Mouse (Mus musculus) neural tube, embryonic 14.5 days (tissue): ENCODE data around the gene Chrnb2. TPM values are rescaled to one million over a fixed set of nuclear protein-coding genes. Genes with fewer than 3 reads are reported as not detected.
A peak's percentile ranks its signal among the peaks of the same experiment; 100 is the strongest.

Source experiments
- ATAC-seq: fragments of 200-750 bp; cut with Nextera tagmentation; 2 replicates; pipeline ENCODE4 v1.8.0; 2017; ENCODE audit warnings: low read depth, mild to moderate bottlenecking, moderate TSS enrichment, moderate library complexity
- H3K27ac ChIP-seq: fragments of 300-500 bp; sonication (generic); 2 replicates; pipeline ENCODE4 v1.5.1; 2014; ENCODE audit warnings: low read depth, mild to moderate bottlenecking, control low read depth, low read length, moderate library complexity, mixed read lengths
- H3K27me3 ChIP-seq: fragments of 300-500 bp; sonication (generic); 2 replicates; pipeline ENCODE4 v1.6.1; 2014; ENCODE audit warnings: low read length; ENCODE audit not compliant: control insufficient read depth, insufficient read depth
- H3K36me3 ChIP-seq: fragments of 300-500 bp; sonication (generic); 2 replicates; pipeline ENCODE4 v1.6.1; 2014; ENCODE audit warnings: low read length, mixed read lengths; ENCODE audit not compliant: control insufficient read depth, insufficient read depth
- H3K4me1 ChIP-seq: fragments of 300-500 bp; sonication (generic); 2 replicates; pipeline ENCODE4 v1.6.1; 2014; ENCODE audit warnings: low read length; ENCODE audit not compliant: control insufficient read depth, insufficient read depth
- H3K4me2 ChIP-seq: fragments of 300-500 bp; sonication (generic); 2 replicates; pipeline ENCODE4 v1.6.1; 2014; ENCODE audit warnings: mild to moderate bottlenecking, low read depth, low read length, control low read depth
- H3K4me3 ChIP-seq: fragments of 300-500 bp; sonication (generic); 2 replicates; pipeline ENCODE4 v1.5.1; 2014; ENCODE audit warnings: low read depth, low read length, control low read depth, mixed read lengths
- H3K9ac ChIP-seq: fragments of 300-500 bp; sonication (generic); replicated peaks from 2 replicates; pipeline ENCODE4 v1.6.1; 2014; ENCODE audit warnings: low read depth, mild to moderate bottlenecking, control low read depth, low read length, mixed read lengths
- H3K9me3 ChIP-seq: fragments of 300-500 bp; sonication (generic); 2 replicates; pipeline ENCODE4 v1.6.1; 2016; ENCODE audit warnings: low read length; ENCODE audit not compliant: control insufficient read depth
- WGBS: fragments of 180-500 bp; shearing (Covaris S2); extraction: QIAGEN DNeasy Blood & Tissue Kit; methylation state at CpG from one replicate; pipeline ENCODE4 v1.1.7; 2014; 5-methylcytosine and 5-hydroxymethylcytosine counted together
- polyA plus RNA-seq: library from polyadenylated mRNA; unstranded; fragments of >200 nt; fragmentation: Nextera tagmentation; extraction: Ambion mirVana; gene quantifications from 2 replicates; pipeline ENCODE4 v1.2.1, GENCODE M21; 2014

The Chrnb2 gene
- polyA plus RNA-seq, 1 experiment from 2014 or later = 24.5 TPM

DNA sequence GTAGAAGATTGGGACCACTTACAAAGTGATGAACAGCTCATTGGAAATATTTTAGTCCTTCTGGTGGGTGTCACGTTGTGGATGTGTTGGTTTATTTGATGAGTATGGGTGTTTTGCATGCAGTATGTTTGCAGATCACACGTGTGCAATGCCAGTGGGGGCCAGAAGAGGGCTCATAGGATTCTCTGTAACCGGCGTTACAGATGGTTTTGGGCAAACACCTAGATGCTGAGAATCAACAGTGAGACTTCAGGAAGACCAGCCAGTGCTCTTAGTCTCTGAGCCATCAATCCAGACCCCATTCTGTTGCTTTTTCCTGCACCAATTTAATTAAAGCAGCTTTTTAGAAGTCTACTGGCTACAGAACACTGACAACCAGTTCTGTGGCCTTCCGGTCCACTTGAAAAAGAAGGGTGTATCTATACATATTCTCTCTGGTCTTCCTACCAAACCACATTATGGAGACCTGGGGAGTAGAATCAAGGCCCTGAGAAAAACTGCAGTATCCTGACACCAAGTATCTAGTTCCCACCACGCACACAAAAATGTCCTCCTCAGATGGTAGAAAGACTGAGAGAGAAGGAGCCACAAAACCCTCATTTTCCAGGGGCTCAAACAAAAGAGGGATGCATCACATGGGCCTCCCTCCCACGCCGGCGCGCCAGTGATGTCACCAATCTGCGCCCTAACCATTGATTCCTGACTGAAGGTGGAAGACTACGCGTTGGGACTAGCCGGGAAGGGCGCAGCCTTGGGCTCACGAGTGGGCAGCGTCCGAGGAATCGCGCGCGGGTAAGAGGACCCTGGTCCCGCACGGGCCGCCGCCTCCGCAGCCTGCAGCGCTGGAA lies 49.8 kb downstream of the Chrnb2 start, which contains the start of gene Adar:
TSS of gene Adar (plus strand) at position 664 of the 848 bp plus-strand sequence.
- no peaks in the 10 kb centered on the region for H3K9me3 ChIP-seq
- peak within 1 kb of the TSS; percentile 92 for H3K4me3 ChIP-seq
- WGBS = 5% methylated on average over 28 of the region's 28 CpGs
- no peaks in the 10 kb centered on the region for H3K36me3 ChIP-seq
- H3K4me2 ChIP-seq = peak within 1 kb of the TSS; percentile 81
- H3K27ac ChIP-seq = peak within 1 kb of the TSS; percentile 95
- peak; percentile 93 for ATAC-seq
- H3K27me3 ChIP-seq = peaks cover 4% of the 10 kb centered on the region; the same call in 1 of the 2 replicates
- peaks cover 15% of the 10 kb centered on the region; the same call in 1 of the 2 replicates for H3K4me1 ChIP-seq
- peak within 1 kb of the TSS; percentile 96 for H3K9ac ChIP-seq

GRCm38 (mm10) chr3:89704064-89704463 lies 60.4 kb downstream of the Chrnb2 start:
- no peak overlapping the region for H3K4me3 ChIP-seq
- no peaks in the 10 kb centered on the region for H3K9me3 ChIP-seq
- H3K4me1 ChIP-seq = no peaks in the 10 kb centered on the region
- H3K27ac ChIP-seq = no peak overlapping the region
- H3K9ac ChIP-seq = no peak overlapping the region
- no peaks in the 10 kb centered on the region for H3K36me3 ChIP-seq
- ATAC-seq = no peak
- H3K27me3 ChIP-seq = no peaks in the 10 kb centered on the region
- H3K4me2 ChIP-seq = no peak overlapping the region
- WGBS = 82% methylated on average over 6 of the region's 6 CpGs

- no peak overlapping the region for H3K27ac ChIP-seq
These were observed 60.8 kb downstream of the Chrnb2 start for GRCm38 (mm10) chr3:89703596-89703995.

DNA sequence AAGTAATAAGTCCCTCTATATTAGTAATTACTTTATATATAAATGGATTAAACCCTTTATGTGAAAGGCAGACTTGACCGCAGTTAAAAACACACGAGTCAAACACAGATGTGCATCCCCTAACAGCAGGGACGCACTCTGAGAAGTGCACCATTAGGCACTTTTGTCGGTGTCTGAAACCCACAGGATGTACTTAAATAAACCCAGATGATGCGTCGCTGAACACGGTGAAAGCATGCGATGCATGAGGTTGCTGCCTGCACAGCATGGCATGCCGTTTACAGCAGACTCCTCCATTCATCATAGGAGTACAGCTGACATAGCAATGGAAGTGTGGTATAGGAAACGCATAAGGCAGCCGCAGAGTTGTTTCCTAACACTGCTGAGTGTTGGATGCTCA lies 64.0 kb downstream of the Chrnb2 start:
- Histone ChIP-seq H3K4me1 (no peaks in the 10 kb centered on the region), H3K4me3 (no peak overlapping the region), H3K27me3 (no peaks in the 10 kb centered on the region), H3K4me2 (no peak overlapping the region), H3K9me3 (no peaks in the 10 kb centered on the region), H3K36me3 (no peaks in the 10 kb centered on the region), H3K27ac (no peak overlapping the region), H3K9ac (no peak overlapping the region)
- WGBS = 52% methylated on average over 11 of the region's 11 CpGs
- no peak for ATAC-seq

More at GRCm38 (mm10) chr3:89703596-89703995, 60.8 kb downstream of the Chrnb2 start:
- Histone ChIP-seq H3K9ac (no peak overlapping the region), H3K4me1 (no peaks in the 10 kb centered on the region), H3K4me3 (no peak overlapping the region), H3K4me2 (no peak overlapping the region), H3K36me3 (no peaks in the 10 kb centered on the region), H3K27me3 (no peaks in the 10 kb centered on the region), H3K9me3 (no peaks in the 10 kb centered on the region)
- WGBS = 27% methylated on average over 3 of the region's 3 CpGs
- ATAC-seq = no peak

DNA sequence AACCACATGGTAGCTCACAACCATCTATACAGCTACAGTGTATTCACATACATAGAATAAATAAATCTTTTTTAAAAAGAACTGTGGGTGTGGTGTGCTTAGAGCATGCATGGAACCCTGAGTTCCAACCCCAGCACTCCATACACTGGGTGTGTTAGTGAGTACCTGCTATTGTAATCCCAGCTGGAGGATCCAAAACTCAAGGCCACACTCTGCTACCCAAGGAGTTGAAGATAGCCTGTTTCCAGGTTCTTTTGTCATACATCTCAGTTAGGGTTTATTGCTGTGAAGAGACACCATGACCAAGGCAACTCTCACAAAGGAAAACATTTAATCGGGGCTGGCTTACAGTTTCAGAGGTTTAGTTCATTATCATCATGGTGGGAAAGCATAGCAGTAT lies 65.5 kb downstream of the Chrnb2 start:
- no peak overlapping the region for H3K9ac ChIP-seq
- no peak overlapping the region for H3K4me2 ChIP-seq
- no peaks in the 10 kb centered on the region for H3K27me3 ChIP-seq
- H3K4me1 ChIP-seq = no peaks in the 10 kb centered on the region
- H3K9me3 ChIP-seq = no peaks in the 10 kb centered on the region
- no peak overlapping the region for H3K27ac ChIP-seq
- ATAC-seq = no peak
- H3K4me3 ChIP-seq = no peak overlapping the region
- WGBS = 83% methylated on average over 1 of the region's 1 CpGs
- no peaks in the 10 kb centered on the region for H3K36me3 ChIP-seq

Other genes starting within 250 kb of the Chrnb2 start
- 6.1 and 9.9 TPM in 2 replicates for gene Kcnn3, start 244.5 kb downstream of the Chrnb2 start, polyA plus RNA-seq
- gene Adar, start 49.6 kb downstream of the Chrnb2 start, polyA plus RNA-seq = 32.0 and 32.7 TPM in 2 replicates
- 19.6 and 22.2 TPM in 2 replicates for gene Ube2q1, start 9.0 kb upstream of the Chrnb2 start, polyA plus RNA-seq
- 0.91 and 2.4 TPM in 2 replicates for gene She, start 66.7 kb upstream of the Chrnb2 start, polyA plus RNA-seq
- 0.36 and 0.50 TPM in 2 replicates for gene Il6ra, start 148.6 kb upstream of the Chrnb2 start, polyA plus RNA-seq
- gene Atp8b2, start 198.9 kb upstream of the Chrnb2 start, polyA plus RNA-seq = 14.8 and 18.0 TPM in 2 replicates
- 97.2 and 110 TPM in 2 replicates for gene Hax1, start 234.1 kb upstream of the Chrnb2 start, polyA plus RNA-seq